Mouse (Mus musculus): ENCODE measurements around the gene Adora3.

DNA sequence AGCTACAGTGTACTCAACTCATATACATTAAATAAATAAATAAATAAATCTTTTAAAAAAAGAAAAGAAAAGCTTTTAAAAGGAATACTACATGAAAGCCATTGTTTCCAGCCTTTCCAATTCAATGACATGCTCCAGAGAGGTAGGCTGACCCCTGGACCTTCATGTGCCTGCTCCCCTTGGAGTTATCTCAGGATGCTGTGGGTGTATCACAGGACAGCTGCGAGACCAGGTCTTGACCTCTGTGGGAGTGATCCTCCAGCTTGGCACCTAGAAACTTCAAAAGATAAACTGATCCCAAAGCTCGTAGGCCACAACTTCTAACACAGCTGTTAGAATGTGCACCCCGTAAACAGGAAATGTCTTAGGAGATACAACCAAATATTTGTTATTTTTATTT, 32.0 kb upstream of the Adora3 start:
- no peak for TF ChIP-seq CTCF (IDR thresholded peaks at IDR 0.05; ENCODE audit: low read depth)
- TF ChIP-seq EP300 (IDR thresholded peaks at IDR 0.05; ENCODE audit: low read depth), result no peak
